Mouse (Mus musculus) urinary bladder, postnatal 14 days (tissue): ENCODE results near the gene Mtss1l.

Experiments
- DNase-seq: peaks from one replicate; pipeline ENCODE4 v3.0.0; 2021; ENCODE audit warnings: low spot score

Gene Mtss1l

DNA sequence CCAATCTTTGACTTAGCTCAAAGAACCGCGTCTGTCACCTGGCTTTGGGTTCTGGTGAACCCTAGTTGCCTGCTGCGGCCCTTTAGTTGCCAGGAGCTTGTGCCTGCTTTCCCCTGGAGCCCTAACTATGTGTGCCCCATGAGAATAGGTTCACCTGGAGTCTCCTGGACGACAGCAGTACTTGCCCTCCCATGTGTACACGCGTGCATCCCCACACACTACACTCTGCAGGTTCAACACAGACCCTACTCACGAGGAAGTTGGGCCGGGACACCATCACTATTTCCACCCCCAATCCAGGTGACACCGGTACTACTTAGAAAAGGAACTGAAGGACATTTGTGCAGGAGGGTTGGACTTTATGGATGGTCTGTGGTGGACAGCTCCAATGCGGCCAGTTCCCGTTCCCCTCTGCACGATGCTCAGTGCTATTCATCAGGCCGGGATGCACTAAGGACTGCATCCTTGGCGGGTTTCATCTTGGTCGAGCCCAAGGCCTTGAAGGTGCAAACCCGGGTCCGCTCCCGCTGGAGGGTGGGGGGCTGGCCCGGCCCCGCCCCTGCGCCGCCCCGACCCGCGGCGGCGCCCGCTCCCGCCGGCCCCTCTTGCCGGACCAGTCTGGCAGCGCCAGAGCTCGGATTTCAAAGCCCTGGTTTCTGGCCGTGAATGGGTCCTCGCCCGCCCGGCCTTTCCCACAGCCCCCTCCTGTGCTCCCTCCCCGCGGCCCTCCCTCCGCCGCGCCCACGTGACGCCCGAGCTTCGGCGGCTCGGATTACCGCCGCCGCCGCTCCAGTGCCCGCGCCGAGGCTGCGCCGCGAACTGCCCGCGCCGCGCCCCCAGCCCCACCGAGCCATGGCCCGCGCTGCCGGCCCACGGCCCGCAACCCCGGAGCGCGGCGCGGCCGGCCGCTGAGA, at the start of gene Mtss1l:
TSS of gene Mtss1l (plus strand) at position 792 of the 914 bp plus-strand sequence.
- peak; percentile 84 for DNase-seq

DNA sequence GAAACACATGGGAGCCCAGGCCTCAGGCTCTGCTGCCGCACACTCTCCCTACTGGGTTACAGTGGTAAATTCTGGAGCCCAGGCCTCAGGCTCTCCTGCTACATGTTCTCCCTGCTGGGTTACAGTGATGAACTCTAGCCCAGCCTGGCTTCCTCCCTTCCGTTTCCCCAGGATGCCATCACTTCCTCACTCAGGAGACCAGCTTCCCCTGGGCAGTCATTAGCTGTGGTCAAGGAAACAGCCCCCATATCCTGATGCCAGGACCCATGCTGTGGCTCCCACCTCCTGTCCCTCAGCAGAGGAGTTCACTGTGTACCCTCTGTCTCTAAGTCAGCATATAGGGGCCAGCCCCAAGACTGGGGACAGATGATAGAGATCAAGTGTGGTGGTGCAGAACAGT, 49.1 kb upstream of the Mtss1l start:
- no peak for DNase-seq

DNA sequence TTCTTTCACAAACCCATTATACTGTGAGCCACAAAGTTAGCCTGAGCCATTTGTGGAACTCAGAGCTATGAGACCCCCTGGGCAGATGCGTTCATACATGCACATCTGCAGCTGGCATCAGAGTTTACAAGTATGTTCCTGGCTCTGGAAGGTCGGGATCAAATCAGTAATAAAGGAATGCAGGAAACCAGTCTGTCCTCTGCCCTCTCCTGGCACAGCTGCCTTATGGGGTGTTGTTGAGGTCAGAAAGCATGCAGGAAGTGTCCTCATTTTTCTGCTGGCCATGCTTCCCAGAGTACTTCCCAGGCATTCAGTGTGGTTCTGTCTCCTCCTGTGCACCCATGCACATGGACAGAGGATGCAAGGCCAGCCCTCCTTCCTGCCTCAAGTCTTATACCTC, 48.1 kb upstream of the Mtss1l start:
- no peak for DNase-seq

DNA sequence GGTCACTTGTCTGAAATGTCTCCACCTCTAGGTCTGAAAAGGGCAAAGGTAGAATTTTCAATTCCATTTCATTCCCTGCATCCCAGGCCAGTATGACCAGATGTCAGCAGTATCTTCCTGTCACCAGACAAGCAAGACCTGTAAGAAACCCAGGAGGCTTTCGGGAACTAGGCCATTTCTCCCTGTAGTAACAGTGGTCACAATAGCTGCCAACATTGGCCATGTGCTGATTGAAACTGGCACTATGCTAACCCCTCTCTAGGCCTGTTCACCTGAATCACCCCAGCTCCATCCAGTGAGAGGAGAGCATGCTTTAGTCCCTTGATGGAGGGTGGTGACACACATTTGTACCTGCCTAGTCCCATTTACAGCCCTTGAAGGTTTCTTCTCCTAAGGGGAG, 46.7 kb upstream of the Mtss1l start:
- no peak for DNase-seq

DNA sequence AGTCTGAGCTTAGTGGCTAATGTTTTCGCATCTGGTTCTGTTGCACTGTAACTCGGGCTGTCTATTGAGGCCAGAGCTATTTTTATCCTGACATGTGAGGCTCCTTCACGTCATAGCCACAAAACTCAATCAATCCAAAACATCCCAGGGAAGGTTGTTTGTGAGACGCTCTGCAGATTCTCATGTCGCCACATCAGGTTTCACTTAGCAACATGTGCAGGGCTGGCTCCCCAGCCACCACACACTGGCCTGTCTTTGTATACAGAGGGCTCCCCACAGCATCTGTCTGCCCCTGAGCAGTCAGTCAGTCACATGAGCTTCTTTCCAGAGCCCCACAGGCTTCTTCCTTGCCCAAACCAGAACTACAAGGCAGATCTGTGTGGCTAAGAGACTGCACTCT, 44.6 kb upstream of the Mtss1l start:
- no peak for DNase-seq

DNA sequence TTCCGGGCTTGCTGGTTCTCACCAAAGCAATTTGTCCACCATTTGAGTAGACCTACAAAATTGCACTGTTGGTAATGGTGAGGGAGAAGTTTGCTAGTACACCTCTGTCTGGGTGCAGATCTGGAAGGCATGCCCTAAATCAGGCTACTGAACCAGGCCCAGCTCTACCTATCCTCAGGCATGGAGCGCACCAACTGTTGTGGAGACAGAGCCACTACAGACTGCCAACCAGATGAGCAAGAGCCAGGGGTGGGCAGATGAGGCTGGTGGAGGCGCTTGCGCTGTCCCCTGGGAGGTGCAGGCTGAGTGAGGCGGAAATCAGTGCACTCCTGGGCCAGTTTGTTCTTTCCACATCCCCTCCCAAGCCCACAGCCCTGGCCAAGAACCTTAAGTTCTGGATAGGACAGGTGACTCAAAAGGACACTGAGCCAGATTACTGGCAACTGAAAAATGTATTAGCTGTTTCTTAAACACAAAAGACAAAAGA, 44.1 kb upstream of the Mtss1l start:
- no peak for DNase-seq

DNA sequence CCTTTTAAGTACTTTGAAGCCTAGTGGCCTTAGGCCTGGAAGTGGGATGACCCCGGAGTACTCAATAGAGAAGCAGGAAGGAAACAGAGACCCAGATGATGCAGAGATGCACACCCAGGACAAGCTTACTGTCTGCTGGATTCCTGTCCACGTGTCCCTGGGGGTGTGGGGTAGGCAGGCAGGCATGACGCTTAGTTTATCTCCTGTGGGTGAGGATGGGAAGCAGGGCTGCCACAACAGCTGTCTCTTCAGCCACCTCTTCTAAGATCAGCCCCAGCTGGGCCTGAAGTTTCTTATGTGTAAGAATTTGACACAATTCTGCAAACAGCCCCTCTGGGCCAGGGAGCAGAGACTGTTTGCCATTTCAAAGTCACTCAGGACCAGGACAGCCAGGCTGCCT, 42.3 kb upstream of the Mtss1l start:
- DNase-seq = no peak

DNA sequence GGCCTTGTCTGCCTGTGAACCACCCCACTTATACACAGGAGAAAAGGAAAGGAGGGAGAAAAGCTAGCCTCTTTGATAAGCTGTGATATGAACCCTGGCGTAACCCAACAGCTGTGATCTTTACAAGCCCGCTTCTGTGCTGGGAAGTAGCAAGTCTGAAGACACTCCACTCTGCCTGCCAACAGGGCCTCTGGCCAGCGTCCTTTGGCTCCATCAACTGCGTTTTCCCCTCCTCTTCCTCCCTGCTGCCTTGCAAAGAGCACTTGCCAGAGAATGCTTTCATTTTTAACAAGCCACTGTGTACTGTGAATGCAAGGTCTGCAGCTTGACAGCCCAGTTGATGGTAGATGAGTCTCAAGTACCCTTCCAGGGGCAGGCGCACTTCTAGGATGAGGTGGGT, 33.5 kb upstream of the Mtss1l start:
- peak; percentile 69 for DNase-seq

DNA sequence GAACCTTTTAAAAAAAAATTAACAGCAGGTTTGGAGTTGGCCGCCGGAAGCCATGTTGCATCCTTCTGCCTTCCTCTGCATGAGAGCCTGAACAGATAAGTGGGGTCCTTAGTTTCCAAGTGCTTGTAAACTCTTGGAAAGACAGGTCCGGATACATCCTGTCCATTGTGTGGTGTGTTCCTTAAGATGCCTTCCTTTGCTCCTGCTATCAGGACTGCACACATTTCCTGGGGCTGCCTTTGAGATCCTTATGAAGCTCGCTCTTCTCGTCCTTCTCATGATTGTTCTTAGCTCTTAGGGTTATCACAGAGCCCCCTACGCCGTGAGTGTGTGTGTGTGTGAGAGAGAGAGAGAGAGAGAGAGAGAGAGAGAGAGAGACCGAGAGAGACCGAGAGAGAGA, 31.3 kb upstream of the Mtss1l start:
- DNase-seq = no peak

DNA sequence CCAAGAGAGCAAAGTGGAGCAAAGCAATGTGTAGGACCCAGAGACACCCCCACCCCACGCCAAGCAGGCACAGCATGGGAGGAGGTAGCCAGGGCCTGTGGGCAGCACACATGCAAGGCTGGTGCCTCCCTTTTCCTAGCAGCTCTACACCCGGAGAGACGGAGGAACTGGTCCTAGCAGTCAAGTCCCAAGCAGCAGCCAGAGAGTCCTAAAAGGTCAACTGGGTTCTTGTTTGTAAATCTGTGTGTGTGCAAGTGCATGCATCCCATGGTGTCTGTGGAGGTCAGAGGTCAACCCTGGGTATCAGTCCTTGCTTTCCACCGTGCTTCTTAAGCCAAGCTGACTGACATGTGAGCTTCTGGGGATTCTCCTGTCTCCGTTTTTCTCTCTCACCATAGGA, 27.1 kb upstream of the Mtss1l start:
- DNase-seq = no peak

DNA sequence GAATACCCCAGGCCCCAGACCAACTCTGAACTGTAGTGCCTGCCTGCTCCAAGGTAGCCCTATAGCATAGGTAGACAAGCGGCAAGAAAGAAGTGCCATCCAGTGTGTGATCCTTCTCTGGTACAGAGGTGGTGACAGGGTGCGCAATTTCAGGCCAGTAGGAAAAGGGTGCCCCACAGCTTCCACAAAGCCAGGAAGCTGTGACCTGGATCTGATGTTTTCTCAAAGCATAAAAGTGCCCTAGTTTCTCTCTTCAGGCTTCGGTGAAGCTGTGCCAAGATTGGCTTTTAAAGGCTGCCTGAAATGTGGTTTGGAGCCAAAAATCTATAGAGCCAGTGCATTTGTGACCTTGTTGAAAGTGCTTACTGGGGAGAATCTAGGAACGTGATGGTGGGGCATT, 26.4 kb upstream of the Mtss1l start:
- DNase-seq = no peak

DNA sequence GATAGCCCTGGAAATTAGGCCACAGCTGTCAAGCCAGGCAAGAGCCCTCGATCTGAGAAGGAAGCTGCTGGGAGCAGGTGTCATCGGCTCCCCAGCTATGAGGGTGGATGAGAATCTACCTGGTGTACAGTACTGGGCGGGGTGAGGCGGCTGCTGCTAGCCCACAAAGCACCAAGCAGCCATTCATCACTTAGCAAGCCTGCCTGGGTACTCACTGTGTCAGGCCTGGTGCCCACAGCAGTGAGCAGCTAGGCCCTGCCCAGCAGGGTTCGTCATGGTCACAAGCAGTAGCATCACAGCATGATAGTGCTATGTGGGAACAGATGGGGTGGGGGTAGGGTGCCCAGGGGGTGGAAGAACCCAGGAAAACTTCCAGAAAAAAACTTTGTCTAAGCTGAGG, 25.8 kb upstream of the Mtss1l start:
- no peak for DNase-seq

DNA sequence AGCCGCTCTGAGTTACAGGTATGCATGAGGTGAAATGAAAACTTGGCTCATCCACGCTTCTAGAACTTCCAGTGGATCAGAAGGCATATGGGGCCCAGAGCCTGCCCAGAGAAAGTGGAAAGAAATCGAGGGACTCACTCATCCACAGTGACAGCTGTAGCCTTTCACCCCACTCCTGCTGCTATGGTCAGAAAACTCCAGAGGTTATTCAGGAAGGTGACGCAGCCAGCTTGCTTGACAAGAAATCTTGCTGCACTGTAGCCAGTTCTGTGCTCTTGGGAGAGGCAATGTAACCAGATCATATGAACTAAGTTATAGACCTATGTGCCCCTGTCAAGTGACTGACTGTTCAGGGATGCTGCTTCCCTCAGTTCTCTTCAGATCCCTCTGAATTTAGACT, 25.2 kb upstream of the Mtss1l start:
- DNase-seq = no peak

DNA sequence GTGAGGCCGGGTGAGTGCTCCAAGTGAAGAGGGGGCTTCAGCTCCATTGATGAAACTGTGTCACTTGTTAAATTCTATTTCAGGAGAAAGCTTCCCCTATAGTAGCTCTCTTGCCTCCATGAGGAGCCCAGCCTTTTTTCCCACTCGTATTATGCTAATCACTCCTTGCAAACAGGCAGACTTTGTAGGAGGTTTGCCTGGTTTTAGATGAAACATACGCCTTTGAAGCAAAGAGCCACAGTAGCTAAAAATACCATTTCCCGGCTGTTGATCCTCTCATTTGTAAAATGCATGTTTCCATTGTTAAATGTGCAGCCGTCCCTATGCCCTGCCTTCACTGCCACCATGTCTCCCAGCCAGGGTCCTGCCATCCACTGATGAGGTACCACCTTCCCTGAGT, 23.7 kb upstream of the Mtss1l start:
- DNase-seq = no peak

DNA sequence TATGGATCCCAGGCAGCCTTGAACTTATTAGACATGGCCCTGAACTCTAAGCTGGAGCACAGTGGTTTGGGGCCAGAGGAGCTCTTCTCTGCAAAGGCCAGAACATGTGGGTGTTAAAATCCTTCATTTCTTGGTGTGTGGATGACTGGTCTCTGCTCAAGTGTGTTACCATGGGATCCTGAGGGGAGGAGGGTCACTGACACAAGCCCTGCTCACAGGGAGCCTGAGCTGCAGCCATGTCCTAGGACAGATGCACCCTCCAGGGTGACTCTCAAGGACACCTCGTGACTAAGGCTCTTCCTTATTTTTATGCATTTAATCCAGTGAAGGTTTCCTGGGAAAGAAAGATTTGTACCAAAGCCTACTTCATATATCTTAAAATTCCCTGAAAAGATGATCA, 23.2 kb upstream of the Mtss1l start:
- DNase-seq = no peak

DNA sequence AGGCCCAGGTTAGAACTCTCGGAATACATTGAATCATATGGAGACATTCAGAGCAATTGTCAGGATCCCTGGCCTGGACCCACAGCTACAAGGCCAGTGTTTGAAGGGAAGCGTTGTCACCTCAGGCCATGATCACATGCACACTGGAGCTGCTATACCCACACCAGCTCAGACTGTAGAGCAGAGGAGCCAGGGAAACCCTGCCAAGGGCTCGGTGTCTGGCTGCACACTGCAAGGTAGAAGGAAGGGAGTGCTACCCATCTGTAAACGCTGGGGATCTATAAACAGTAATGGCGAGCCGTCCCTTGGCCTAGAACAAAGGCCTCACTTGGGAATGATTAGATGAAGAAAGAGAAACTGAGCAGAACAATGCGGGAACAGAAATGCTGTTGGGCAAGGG, 21.8 kb upstream of the Mtss1l start:
- DNase-seq = no peak

DNA sequence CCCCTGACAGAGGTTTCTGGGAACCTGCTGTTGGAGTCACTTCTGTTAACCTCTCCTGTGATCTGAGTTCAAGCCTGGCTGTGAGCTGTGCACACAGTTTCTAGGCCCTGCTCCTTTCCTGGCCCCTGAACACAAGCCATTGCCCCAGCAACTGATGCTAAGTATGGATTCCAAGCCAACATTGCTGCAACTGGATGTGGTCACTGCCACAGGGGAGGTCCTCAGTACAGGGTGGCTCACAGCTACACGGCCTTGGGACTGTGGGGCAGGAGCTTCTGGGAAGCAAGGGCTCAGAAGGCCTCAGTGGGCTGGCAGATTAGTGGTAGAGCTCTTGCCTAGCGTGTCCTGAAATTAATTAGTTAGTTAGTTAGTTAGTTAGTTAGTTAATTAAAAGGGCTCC, 20.7 kb upstream of the Mtss1l start:
- no peak for DNase-seq

DNA sequence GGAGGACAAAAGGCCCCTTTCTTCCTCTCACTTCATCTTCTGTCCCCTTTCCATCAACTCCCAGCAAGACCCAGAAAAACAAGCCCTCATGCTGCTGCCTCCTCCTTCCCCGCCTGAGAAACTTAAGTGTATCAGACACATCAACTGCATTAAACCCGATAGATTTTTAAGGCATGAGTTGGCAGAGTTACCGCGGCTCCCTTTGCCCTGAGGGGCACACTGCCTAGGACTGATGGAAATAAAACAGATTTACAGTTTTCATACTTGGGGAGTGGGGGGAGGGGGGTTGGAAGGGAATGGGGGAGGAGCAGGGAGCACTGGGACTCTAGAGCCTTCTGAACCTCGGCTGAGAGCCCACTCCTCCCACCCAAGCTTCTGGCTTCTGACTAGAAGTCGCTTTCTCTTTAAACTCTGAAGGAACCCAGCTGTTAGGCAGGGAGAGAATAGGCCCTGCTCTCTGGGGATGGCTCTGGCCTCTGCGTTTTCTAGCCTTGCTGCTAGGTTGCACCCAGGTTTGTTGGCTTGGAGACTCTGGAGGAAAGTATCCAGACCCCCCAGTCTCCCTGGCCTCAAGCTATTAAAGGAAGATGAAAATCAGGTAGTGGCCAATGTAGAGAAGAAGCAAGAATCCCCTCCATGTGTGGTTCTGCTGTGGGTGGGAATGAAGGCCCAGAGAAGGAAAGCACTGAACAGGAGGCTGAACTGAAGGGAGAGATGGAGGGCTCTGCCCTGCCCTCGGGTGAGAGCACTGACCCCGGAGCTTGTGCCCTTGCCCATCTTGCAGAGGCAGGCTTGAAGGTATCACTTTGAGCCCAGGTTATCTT, 18.4 kb upstream of the Mtss1l start:
- no peak for DNase-seq

DNA sequence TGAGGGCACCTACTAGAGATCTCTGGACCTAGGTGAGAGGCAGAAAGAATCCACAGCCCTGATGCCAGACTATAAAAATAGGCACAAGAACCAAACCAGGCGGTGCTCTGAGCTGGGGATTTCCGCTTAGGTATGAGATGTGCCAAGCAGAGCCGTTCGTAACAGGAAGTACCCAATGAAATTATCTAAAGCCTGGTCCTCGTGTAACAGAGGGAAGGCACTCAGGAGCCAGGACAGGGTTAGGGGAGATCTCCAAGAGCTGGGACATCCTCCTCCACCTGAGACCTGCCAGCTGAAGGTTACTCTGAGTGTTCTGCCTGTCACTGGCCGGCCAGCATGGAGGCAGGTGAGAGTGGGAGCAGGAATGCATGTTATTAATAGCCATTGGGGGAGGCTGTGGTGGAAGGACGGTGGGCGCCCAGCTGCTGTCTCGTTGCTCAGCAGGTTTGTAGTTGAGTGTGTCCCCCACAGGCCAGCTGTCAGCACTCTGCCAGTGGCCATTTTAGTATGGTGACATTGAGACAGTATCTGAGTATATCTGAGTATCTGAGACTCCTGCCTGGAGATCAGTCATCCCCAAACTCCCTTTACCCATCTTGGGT, 17.7 kb upstream of the Mtss1l start:
- no peak for DNase-seq

DNA sequence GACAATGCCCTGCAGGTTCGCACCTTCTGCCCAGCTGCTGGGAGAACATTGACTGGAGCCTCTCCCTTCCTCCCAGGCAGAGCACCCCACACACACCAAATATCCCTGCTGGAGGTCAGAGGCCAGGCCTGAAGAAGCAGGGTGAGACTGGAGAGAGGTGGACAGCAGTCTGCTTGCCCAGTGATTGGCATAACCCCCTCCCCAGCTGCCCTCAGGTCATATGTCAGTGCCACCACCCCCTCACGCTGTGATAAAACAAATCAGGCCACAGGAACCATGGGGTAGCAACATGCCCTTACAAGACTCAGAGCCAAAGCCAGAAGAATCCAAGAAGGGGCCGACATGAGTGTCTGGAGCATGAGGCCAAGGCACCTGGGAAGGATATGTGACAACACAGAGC, 17.2 kb upstream of the Mtss1l start:
- DNase-seq = no peak

DNA sequence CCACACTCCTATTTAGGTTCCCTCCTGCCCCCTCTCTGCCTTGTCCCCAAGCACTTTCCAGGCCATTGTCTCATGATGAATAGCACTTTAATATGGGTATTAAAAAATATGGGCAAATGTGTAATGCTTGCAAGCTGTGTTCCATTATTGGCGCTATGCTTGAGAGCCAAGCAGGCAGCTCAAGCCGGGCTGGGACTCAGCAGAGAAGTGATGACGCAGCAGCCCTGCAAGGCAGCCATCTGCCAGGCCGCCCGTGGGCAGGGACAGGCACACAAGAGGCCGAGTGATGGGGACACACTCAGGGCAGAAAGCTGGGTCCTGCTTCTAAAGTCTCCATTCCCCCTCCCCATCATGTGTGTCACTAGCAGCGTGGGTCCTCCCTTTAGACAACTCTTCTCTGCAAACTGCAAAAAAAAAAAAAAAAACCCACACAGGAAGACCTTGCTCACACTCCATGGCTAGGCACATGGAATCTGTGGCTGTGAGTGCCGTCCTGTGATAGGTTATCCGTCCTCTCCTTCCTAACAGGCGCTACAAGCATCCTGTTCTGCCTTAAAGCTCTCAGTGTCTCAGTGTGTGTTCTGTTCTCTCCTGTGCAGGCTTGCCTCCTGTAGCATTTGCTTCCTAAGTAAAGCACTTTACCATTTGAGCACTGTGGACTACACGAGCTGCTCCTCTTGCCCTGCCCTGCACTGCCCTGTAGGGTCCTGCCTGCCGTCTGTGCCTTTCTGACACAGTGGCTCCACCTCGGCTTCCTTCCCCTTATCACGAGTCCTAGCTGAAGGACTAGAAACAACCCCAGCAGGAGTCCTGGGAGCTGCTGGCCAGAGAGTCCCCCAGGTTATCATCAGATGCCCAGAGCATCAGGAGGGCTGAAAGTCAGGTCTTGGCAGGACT, 15.6 kb upstream of the Mtss1l start:
- DNase-seq = no peak
